Mouse (Mus musculus): ENCODE measurements around the gene Mecr.

GRCm38 (mm10) chr4:131848082-131848481, 4.8 kb downstream of the Mecr start:
- no peak for TF ChIP-seq CTCF (IDR thresholded peaks at IDR 0.05; ENCODE audit: low read depth, low read length)
- TF ChIP-seq EP300 (IDR thresholded peaks at IDR 0.05; ENCODE audit: insufficient read depth, low read depth, low read length) = no peak

All from ES-Bruce4 (cell line).